In the genomic region with DNA sequence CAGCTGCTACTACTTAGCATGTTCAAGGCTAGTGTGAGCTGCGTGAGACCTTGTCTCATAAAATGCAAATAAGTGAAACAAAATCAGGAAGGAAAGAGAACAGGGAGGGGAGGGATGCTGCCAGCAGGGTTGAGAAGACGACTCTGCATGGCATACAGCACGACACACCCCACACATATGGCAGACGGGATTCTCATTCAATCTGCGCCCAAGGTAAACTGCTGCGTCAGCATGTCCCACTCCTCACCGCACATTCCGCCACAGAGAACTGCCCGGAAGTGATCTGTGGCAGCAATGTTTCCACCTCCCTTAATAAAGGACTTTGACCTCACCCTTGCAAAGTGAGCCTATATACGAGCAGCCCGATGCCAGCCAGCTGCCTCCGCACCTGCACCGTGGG, we compare ENCODE assay signal across 25 mouse cellular contexts. TPM values are rescaled to one million over a fixed set of nuclear protein-coding genes. Genes with fewer than 3 reads are reported as not detected.
DNase-seq lines count a peak whose midpoint lies in the region; ATAC-seq and TF ChIP-seq lines count a peak whose summit lies in the region.
"Had no signal": no experiment of that assay in that cellular context is flagged by ENCODE, and none has a peak within 500 bp of the region (broad histone marks: within the 10 kb centered on the region; RNA-seq: fewer than 3 reads in every experiment).

No protein-coding gene starts in this region.

- in situ Hi-C loops in ES-E14 (cut with MboI; ENCODE audit: low sequenced_read_pairs in 2 of 2, unreplicated experiment in 2 of 2): no loop called here

- H3K27me3 ChIP-seq in heart, embryonic 13.5 days (replicated peaks): no peaks in the 10 kb centered on the region
- H3K27me3 ChIP-seq in heart, embryonic 11.5 days (ENCODE audit: control insufficient read depth, insufficient read depth, low read length): no peaks in the 10 kb centered on the region
- no peaks in the 10 kb centered on the region for H3K27me3 ChIP-seq in neural tube, embryonic 13.5 days
- no peaks in the 10 kb centered on the region for H3K27me3 ChIP-seq in neural tube, embryonic 15.5 days (replicated peaks)
- no peaks in the 10 kb centered on the region for H3K27me3 ChIP-seq in stomach, postnatal 0 days (ENCODE audit: control insufficient read depth, insufficient read depth, low read length)
- H3K27me3 ChIP-seq in forebrain, embryonic 13.5 days: no peaks in the 10 kb centered on the region
- H3K27me3 ChIP-seq: hindbrain, embryonic 13.5 days; limb, embryonic 12.5 days; lung, embryonic 15.5 days; neural tube, embryonic 12.5 days; Patski; stomach, embryonic 15.5 days had no signal

- no peak for TF ChIP-seq CTCF in stomach, postnatal 0 days (IDR thresholded peaks at IDR 0.05; ENCODE audit: low read depth)

- no peak for ATAC-seq in heart, embryonic 13.5 days (ENCODE audit: extremely low read depth, insufficient number of reproducible peaks, low FRiP score, low TSS enrichment)
- no peak for ATAC-seq in heart, embryonic 11.5 days (replicated peaks; ENCODE audit: insufficient number of reproducible peaks, low FRiP score, low TSS enrichment)
- ATAC-seq in neural tube, embryonic 13.5 days (ENCODE audit: low read depth): no peak
- ATAC-seq in neural tube, embryonic 15.5 days (ENCODE audit: low FRiP score): no peak
- peak; percentile 47; the same call in 1 of the 2 replicates for ATAC-seq in stomach, postnatal 0 days (ENCODE audit: low FRiP score, low TSS enrichment)
- ATAC-seq in forebrain, embryonic 13.5 days: no peak
- ATAC-seq: CD4-positive, CD25-positive, alpha-beta regulatory T cell, adult 4 months; forebrain, postnatal 0 days; midbrain, embryonic 16.5 days; Patski had no signal

- no peaks in the 10 kb centered on the region for H3K9me3 ChIP-seq in heart, embryonic 13.5 days
- no peaks in the 10 kb centered on the region for H3K9me3 ChIP-seq in heart, embryonic 11.5 days (replicated peaks; ENCODE audit: control insufficient read depth, low read length)
- no peaks in the 10 kb centered on the region for H3K9me3 ChIP-seq in neural tube, embryonic 13.5 days
- no peaks in the 10 kb centered on the region for H3K9me3 ChIP-seq in neural tube, embryonic 15.5 days (replicated peaks)
- H3K9me3 ChIP-seq in ES-E14 (ENCODE audit: control insufficient read depth, insufficient read depth, low read depth, low read length): no peaks in the 10 kb centered on the region
- H3K9me3 ChIP-seq in stomach, postnatal 0 days (ENCODE audit: control insufficient read depth, low read length): no peaks in the 10 kb centered on the region
- no peaks in the 10 kb centered on the region for H3K9me3 ChIP-seq in forebrain, embryonic 13.5 days (replicated peaks)
- H3K9me3 ChIP-seq: hindbrain, embryonic 13.5 days; limb, embryonic 12.5 days; lung, embryonic 15.5 days; neural tube, embryonic 12.5 days; stomach, embryonic 15.5 days had no signal

- peaks cover 19% of the 10 kb centered on the region for H3K36me3 ChIP-seq in heart, embryonic 13.5 days
- peaks cover 7% of the 10 kb centered on the region; the same call in 1 of the 2 replicates for H3K36me3 ChIP-seq in heart, embryonic 11.5 days (ENCODE audit: control insufficient read depth, insufficient read depth, low read length)
- peaks cover 8% of the 10 kb centered on the region; the same call in 1 of the 2 replicates for H3K36me3 ChIP-seq in neural tube, embryonic 13.5 days
- no peaks in the 10 kb centered on the region for H3K36me3 ChIP-seq in neural tube, embryonic 15.5 days
- no peaks in the 10 kb centered on the region for H3K36me3 ChIP-seq in ES-E14 (ENCODE audit: control insufficient read depth, insufficient read depth, low read length, poor library complexity, severe bottlenecking)
- H3K36me3 ChIP-seq in stomach, postnatal 0 days (ENCODE audit: control insufficient read depth, insufficient read depth, low read length): no peaks in the 10 kb centered on the region
- no peaks in the 10 kb centered on the region; the same call in 1 of the 2 replicates for H3K36me3 ChIP-seq in forebrain, embryonic 13.5 days (ENCODE audit: poor library complexity, severe bottlenecking)
- H3K36me3 ChIP-seq: stomach, embryonic 15.5 days had no signal

- peak overlapping the region; percentile 90 for H3K4me2 ChIP-seq in heart, embryonic 13.5 days
- no peak overlapping the region for H3K4me2 ChIP-seq in heart, embryonic 11.5 days
- no peak overlapping the region for H3K4me2 ChIP-seq in neural tube, embryonic 13.5 days
- H3K4me2 ChIP-seq in neural tube, embryonic 15.5 days: no peak overlapping the region
- H3K4me2 ChIP-seq in stomach, postnatal 0 days (replicated peaks; ENCODE audit: low read depth): no peak overlapping the region
- no peak overlapping the region for H3K4me2 ChIP-seq in forebrain, embryonic 13.5 days
- H3K4me2 ChIP-seq: hindbrain, embryonic 13.5 days; limb, embryonic 12.5 days; lung, embryonic 15.5 days; midbrain, embryonic 11.5 days; neural tube, embryonic 12.5 days; stomach, embryonic 15.5 days had no signal

- DNase-seq in ES-E14 (ENCODE audit: low read depth, low spot score): no peak
- DNase-seq in stomach, postnatal 0 days (ENCODE audit: low spot score): peak; percentile 39
- DNase-seq: cerebellum, adult 2 months; cerebellum, postnatal 14 days; forebrain, postnatal 0 days; kidney, adult 11 months; kidney, postnatal 14 days; layer of hippocampus, adult 9-11 months; lung, postnatal 36 days; thymus, postnatal 25 days had no signal

- peak overlapping the region; percentile 81; the same call in 1 of the 2 replicates for H3K27ac ChIP-seq in heart, embryonic 13.5 days (replicated peaks)
- no peak overlapping the region for H3K27ac ChIP-seq in heart, embryonic 11.5 days (ENCODE audit: low read depth, low read length)
- H3K27ac ChIP-seq in neural tube, embryonic 13.5 days (replicated peaks): no peak overlapping the region
- H3K27ac ChIP-seq in neural tube, embryonic 15.5 days (replicated peaks): no peak overlapping the region
- H3K27ac ChIP-seq in ES-E14 (ENCODE audit: insufficient read depth, low read depth, low read length, poor library complexity, severe bottlenecking): no peak overlapping the region
- H3K27ac ChIP-seq in stomach, postnatal 0 days (replicated peaks): no peak overlapping the region
- H3K27ac ChIP-seq in forebrain, embryonic 13.5 days: no peak overlapping the region
- H3K27ac ChIP-seq: hindbrain, embryonic 13.5 days; limb, embryonic 12.5 days; lung, embryonic 15.5 days; neural tube, embryonic 12.5 days; stomach, embryonic 15.5 days had no signal

- no peak for TF ChIP-seq EP300 in stomach, postnatal 0 days (optimal IDR thresholded peaks at IDR 0.05)

- H3K4me1 ChIP-seq in heart, embryonic 13.5 days: peaks cover 61% of the 10 kb centered on the region
- H3K4me1 ChIP-seq in heart, embryonic 11.5 days (ENCODE audit: control insufficient read depth, insufficient read depth, low read length): peaks cover 46% of the 10 kb centered on the region
- peaks cover 32% of the 10 kb centered on the region for H3K4me1 ChIP-seq in neural tube, embryonic 13.5 days (replicated peaks)
- peaks cover 30% of the 10 kb centered on the region for H3K4me1 ChIP-seq in neural tube, embryonic 15.5 days
- H3K4me1 ChIP-seq in ES-E14 (ENCODE audit: control insufficient read depth in 2 of 2, insufficient read depth in 2 of 2, low read length in 2 of 2, poor library complexity in 1 of 2): peaks cover 3 to 17% of the 10 kb centered on the region in 2 experiments
- H3K4me1 ChIP-seq in stomach, postnatal 0 days (replicated peaks; ENCODE audit: control insufficient read depth, insufficient read depth): no peaks in the 10 kb centered on the region
- H3K4me1 ChIP-seq in forebrain, embryonic 13.5 days: peaks cover 14% of the 10 kb centered on the region

- WGBS in heart, embryonic 13.5 days: 87% methylated on average over 13 of the region's 13 CpGs
- 89% methylated on average over 13 of the region's 13 CpGs for WGBS in heart, embryonic 11.5 days (ENCODE audit: insufficient replicate concordance)
- WGBS in neural tube, embryonic 13.5 days: 79% methylated on average over 13 of the region's 13 CpGs
- WGBS in neural tube, embryonic 15.5 days: 70% methylated on average over 13 of the region's 13 CpGs
- WGBS in stomach, postnatal 0 days: 89% methylated on average over 13 of the region's 13 CpGs
- WGBS in forebrain, embryonic 13.5 days: 87% methylated on average over 13 of the region's 13 CpGs

- no peak overlapping the region for H3K4me3 ChIP-seq in heart, embryonic 13.5 days
- no peak overlapping the region for H3K4me3 ChIP-seq in heart, embryonic 11.5 days (ENCODE audit: low read depth, low read length)
- no peak overlapping the region for H3K4me3 ChIP-seq in neural tube, embryonic 13.5 days
- no peak overlapping the region for H3K4me3 ChIP-seq in neural tube, embryonic 15.5 days (replicated peaks)
- H3K4me3 ChIP-seq in ES-E14 (ENCODE audit: insufficient read depth in 1 of 2, low read depth in 1 of 2, low read length in 2 of 2, poor library complexity in 1 of 2, severe bottlenecking in 1 of 2): peak overlapping the region; percentile 9 to 39; a peak in 2 of 4 replicates
- H3K4me3 ChIP-seq in stomach, postnatal 0 days (ENCODE audit: low read depth, low read length): no peak overlapping the region
- no peak overlapping the region for H3K4me3 ChIP-seq in forebrain, embryonic 13.5 days
- H3K4me3 ChIP-seq: erythroblast, embryonic 14.5 days; hindbrain, embryonic 13.5 days; limb, embryonic 12.5 days; lung, embryonic 15.5 days; neural tube, embryonic 12.5 days; stomach, embryonic 15.5 days had no signal

- peak overlapping the region; percentile 78; the same call in 1 of the 2 replicates for H3K9ac ChIP-seq in heart, embryonic 13.5 days
- H3K9ac ChIP-seq in heart, embryonic 11.5 days (ENCODE audit: low read depth, low read length): no peak overlapping the region
- H3K9ac ChIP-seq in neural tube, embryonic 13.5 days: 0 out of 2 replicates have a peak overlapping the region, but pooled peaks have one; percentile 6
- H3K9ac ChIP-seq in neural tube, embryonic 15.5 days (replicated peaks): no peak overlapping the region
- H3K9ac ChIP-seq in ES-E14 (ENCODE audit: insufficient read depth, low read depth, low read length, poor library complexity, severe bottlenecking): peak overlapping the region; percentile 21; the same call in 1 of the 2 replicates
- H3K9ac ChIP-seq in stomach, postnatal 0 days (ENCODE audit: low read length): no peak overlapping the region
- no peak overlapping the region for H3K9ac ChIP-seq in forebrain, embryonic 13.5 days
- H3K9ac ChIP-seq: forebrain, postnatal 0 days; hindbrain, embryonic 13.5 days; limb, embryonic 12.5 days; lung, embryonic 15.5 days; neural tube, embryonic 12.5 days; stomach, embryonic 15.5 days had no signal

TF ChIP-seq in ES-E14, 5 proteins besides CTCF, POLR2A, EP300 and RAD21 (continues in another document):
- no peak for TF ChIP-seq CHD2 (IDR thresholded peaks at IDR 0.05; ENCODE audit: low read depth, low read length)

RNA-seq across cellular contexts. Expression of a gene that starts 4.0 kb away (rescaled TPM):
- polyA plus RNA-seq in heart, embryonic 13.5 days (2015; fragmentation: Nextera tagmentation; extraction: Ambion mirVana): 22.9 and 32.9 TPM in 2 replicates
- 39.8 and 42.6 TPM in 2 replicates for polyA plus RNA-seq in heart, embryonic 11.5 days (2014; fragmentation: Nextera tagmentation; extraction: Ambion mirVana)
- polyA plus RNA-seq in neural tube, embryonic 13.5 days (2015; fragmentation: Nextera tagmentation; extraction: Ambion mirVana): 12.1 and 12.2 TPM in 2 replicates
- 10.2 and 10.4 TPM in 2 replicates for polyA plus RNA-seq in neural tube, embryonic 15.5 days (2015; fragmentation: Nextera tagmentation; extraction: Ambion mirVana)
- total RNA-seq in ES-E14 (2012; rRNA removed): 23.6 and 27.4 TPM in 2 replicates
- 12.8 and 13.5 TPM in 2 replicates for polyA plus RNA-seq in stomach, postnatal 0 days (2015; fragmentation: Nextera tagmentation; extraction: Ambion mirVana)
- polyA plus RNA-seq in forebrain, embryonic 13.5 days (2015; fragmentation: Nextera tagmentation; extraction: Ambion mirVana): 7.0 and 8.1 TPM in 2 replicates

Comparison
In these comparisons a context has a peak if more than half of its experiments do, and no peak if none do; other contexts are left out.
1. H3K9ac ChIP-seq: peak in heart, embryonic 13.5 days (single experiment), neural tube, embryonic 13.5 days (single experiment) and ES-E14 (single experiment); none in heart, embryonic 11.5 days (single experiment), neural tube, embryonic 15.5 days (single experiment), stomach, postnatal 0 days (single experiment) and forebrain, embryonic 13.5 days (single experiment).
2. H3K4me3 ChIP-seq: peak in ES-E14 (2 of 2); none in heart, embryonic 13.5 days (single experiment), heart, embryonic 11.5 days (single experiment), neural tube, embryonic 13.5 days (single experiment), neural tube, embryonic 15.5 days (single experiment), stomach, postnatal 0 days (single experiment) and forebrain, embryonic 13.5 days (single experiment).